Mouse (Mus musculus) MEL (cell line): ENCODE measurements around the gene Fgfr2. TPM values are rescaled to one million over a fixed set of nuclear protein-coding genes. Genes with fewer than 3 reads are reported as not detected.

Source experiments
- DNase-seq: peaks from one replicate; pipeline ENCODE4 v3.0.0; 2011; ENCODE audit warnings: low read depth, low spot score
- H3K27ac ChIP-seq: 2 replicates; pipeline ENCODE4 v1.5.1; 2012; ENCODE audit warnings: low read depth, mild to moderate bottlenecking, control low read depth, low read length, moderate library complexity; ENCODE audit not compliant: control insufficient read depth
- H3K27me3 ChIP-seq, 2 experiments: fragments of 150-350 bp in 1 of 2; sonication (generic) in 1 of 2; 2 replicates each; pipeline ENCODE4 v1.6.1; 2012; ENCODE audit warnings: low read length in 2 of 2, mild to moderate bottlenecking in 2 of 2, improper control_type of control experiment in 1 of 2, moderate library complexity in 1 of 2; ENCODE audit not compliant: insufficient read depth in 2 of 2, control insufficient read depth in 1 of 2
- H3K36me3 ChIP-seq, 2 experiments: 2 replicates each; pipeline ENCODE4 v1.6.1; 2012 to 2014; ENCODE audit warnings: low read length in 2 of 2, improper control_type of control experiment in 1 of 2, inconsistent platforms in 1 of 2, mild to moderate bottlenecking in 1 of 2; ENCODE audit not compliant: insufficient read depth in 2 of 2, control insufficient read depth in 1 of 2
- H3K4me1 ChIP-seq, 2 experiments: fragments of 150-350 bp in 1 of 2; sonication (generic) in 1 of 2; 2 replicates each; pipeline ENCODE4 v1.6.1; 2012; ENCODE audit warnings: low read length in 2 of 2, improper control_type of control experiment in 1 of 2, mild to moderate bottlenecking in 1 of 2; ENCODE audit not compliant: insufficient read depth in 2 of 2, control insufficient read depth in 1 of 2
- H3K4me3 ChIP-seq, 2 experiments: fragments of 150-350 bp in 1 of 2; sonication (generic) in 1 of 2; 2 replicates each; pipeline ENCODE4 v1.5.1; 2012; ENCODE audit warnings: low read depth in 2 of 2, low read length in 2 of 2, mild to moderate bottlenecking in 2 of 2, moderate library complexity in 2 of 2, control low read depth in 1 of 2, improper control_type of control experiment in 1 of 2; ENCODE audit not compliant: control insufficient read depth in 1 of 2, insufficient read depth in 1 of 2
- H3K79me2 ChIP-seq: 2 replicates; pipeline ENCODE4 v1.6.1; 2012; ENCODE audit warnings: mild to moderate bottlenecking, low read length, moderate library complexity; ENCODE audit not compliant: control insufficient read depth, poor library complexity, insufficient read depth
- H3K9ac ChIP-seq: 2 replicates; pipeline ENCODE4 v1.6.1; 2012; ENCODE audit warnings: low read depth, mild to moderate bottlenecking, control low read depth, low read length, moderate library complexity; ENCODE audit not compliant: control insufficient read depth, poor library complexity, severe bottlenecking
- H3K9me3 ChIP-seq: fragments of 150-350 bp; sonication (generic); replicated peaks from 2 replicates; pipeline ENCODE4 v1.6.1; 2012; ENCODE audit warnings: mild to moderate bottlenecking, low read length, improper control_type of control experiment, moderate library complexity; ENCODE audit not compliant: insufficient read depth
- CHD1 ChIP-seq: IDR thresholded peaks from 2 replicates; pipeline ENCODE4 v1.6.1; 2012; ENCODE audit warnings: low read depth, mild to moderate bottlenecking, inconsistent platforms, low read length, improper control_type of control experiment
- CTCF ChIP-seq, 3 experiments: IDR thresholded peaks in 2 of 3; conservative IDR thresholded peaks in 1 of 3; 2 replicates each; pipeline ENCODE4 v1.5.1; 2011 to 2012; ENCODE audit warnings: low read length in 3 of 3, low read depth in 2 of 3, mild to moderate bottlenecking in 2 of 3, improper control_type of control experiment in 1 of 3, inconsistent platforms in 1 of 3, mixed read lengths in 1 of 3, moderate library complexity in 1 of 3; ENCODE audit not compliant: control insufficient read depth in 1 of 3, insufficient read depth in 1 of 3, poor library complexity in 1 of 3, severe bottlenecking in 1 of 3
- E2F4 ChIP-seq: IDR thresholded peaks from 2 replicates; pipeline ENCODE4 v1.6.1; 2011; ENCODE audit warnings: low read depth, low read length, improper control_type of control experiment, borderline replicate concordance
- ELF1 ChIP-seq: IDR thresholded peaks from 2 replicates; pipeline ENCODE4 v1.6.1; 2014; ENCODE audit warnings: low read depth, mild to moderate bottlenecking, inconsistent platforms, low read length, improper control_type of control experiment, moderate library complexity
- EP300 ChIP-seq, 2 experiments: IDR thresholded peaks; 2 replicates each; pipeline ENCODE4 v1.6.1; 2011; ENCODE audit warnings: improper control_type of control experiment in 2 of 2, low read length in 2 of 2, low read depth in 1 of 2, mild to moderate bottlenecking in 1 of 2
- ETS1 ChIP-seq: IDR thresholded peaks from 2 replicates; pipeline ENCODE4 v1.6.1; 2012; ENCODE audit warnings: low read depth, mild to moderate bottlenecking, inconsistent platforms, low read length, improper control_type of control experiment, moderate library complexity
- GATA1 ChIP-seq: IDR thresholded peaks from 2 replicates; pipeline ENCODE4 v1.6.1; 2011; ENCODE audit warnings: low read depth, low read length, improper control_type of control experiment
- HCFC1 ChIP-seq: IDR thresholded peaks from 2 replicates; pipeline ENCODE4 v1.6.1; 2012; ENCODE audit warnings: low read depth, mild to moderate bottlenecking, inconsistent platforms, low read length, improper control_type of control experiment, moderate library complexity
- JUND ChIP-seq: IDR thresholded peaks from 2 replicates; pipeline ENCODE4 v1.6.1; 2011; ENCODE audit warnings: low read depth, mild to moderate bottlenecking, improper control_type of control experiment, low read length
- KAT2A ChIP-seq: conservative IDR thresholded peaks from 2 replicates; pipeline ENCODE4 v1.6.1; 2012; ENCODE audit warnings: low read depth, low read length, improper control_type of control experiment, inconsistent platforms
- MYB ChIP-seq: IDR thresholded peaks from 2 replicates; pipeline ENCODE4 v1.6.1; 2011; ENCODE audit warnings: mild to moderate bottlenecking, low read depth, low read length, improper control_type of control experiment
- POLR2A ChIP-seq, 2 experiments: IDR thresholded peaks; 2 replicates each; pipeline ENCODE4 v1.6.1; 2011 to 2012; ENCODE audit warnings: low read length in 2 of 2, mild to moderate bottlenecking in 2 of 2, control low read depth in 1 of 2, improper control_type of control experiment in 1 of 2, low read depth in 1 of 2, moderate library complexity in 1 of 2; ENCODE audit not compliant: control insufficient read depth in 1 of 2, insufficient read depth in 1 of 2, poor library complexity in 1 of 2
- POLR2AphosphoS5 ChIP-seq: IDR thresholded peaks from 2 replicates; pipeline ENCODE4 v1.6.1; 2012; ENCODE audit warnings: low read depth, borderline replicate concordance, mild to moderate bottlenecking, inconsistent platforms, low read length, moderate library complexity, mixed read lengths
- RAD21 ChIP-seq: IDR thresholded peaks from 2 replicates; pipeline ENCODE4 v1.6.1; 2011; ENCODE audit warnings: mild to moderate bottlenecking, low read depth, low read length, improper control_type of control experiment
- SMC3 ChIP-seq: IDR thresholded peaks from 2 replicates; pipeline ENCODE4 v1.6.1; 2011; ENCODE audit warnings: low read depth, low read length, improper control_type of control experiment
- TAL1 ChIP-seq: IDR thresholded peaks from 2 replicates; pipeline ENCODE4 v1.6.1; 2012; ENCODE audit warnings: mild to moderate bottlenecking, inconsistent platforms, low read length, moderate library complexity, mixed read lengths
- TBP ChIP-seq: IDR thresholded peaks from 2 replicates; pipeline ENCODE4 v1.8.0; 2011; ENCODE audit warnings: low read depth, low read length, improper control_type of control experiment
- USF1 ChIP-seq: IDR thresholded peaks from 2 replicates; pipeline ENCODE4 v1.6.1; 2014; ENCODE audit warnings: low read depth, mild to moderate bottlenecking, inconsistent platforms, low read length, improper control_type of control experiment, moderate library complexity
- USF2 ChIP-seq, 2 experiments: IDR thresholded peaks; 2 replicates each; pipeline ENCODE4 v1.6.1; 2011 to 2012; ENCODE audit warnings: improper control_type of control experiment in 2 of 2, low read length in 2 of 2, borderline replicate concordance in 1 of 2, inconsistent platforms in 1 of 2, low read depth in 1 of 2, mild to moderate bottlenecking in 1 of 2; ENCODE audit not compliant: insufficient read depth in 1 of 2
- ZC3H11A ChIP-seq: IDR thresholded peaks from 2 replicates; pipeline ENCODE4 v1.6.1; 2012; ENCODE audit warnings: low read depth, mild to moderate bottlenecking, inconsistent platforms, low read length, improper control_type of control experiment
- ZMIZ1 ChIP-seq: IDR thresholded peaks from 2 replicates; pipeline ENCODE4 v1.6.1; 2012; ENCODE audit warnings: low read depth, mild to moderate bottlenecking, inconsistent platforms, low read length, improper control_type of control experiment, moderate library complexity
- ZNF384 ChIP-seq: IDR thresholded peaks from 2 replicates; pipeline ENCODE4 v1.6.1; 2012; ENCODE audit warnings: low read depth, mild to moderate bottlenecking, inconsistent platforms, low read length, improper control_type of control experiment
- polyA plus RNA-seq, 2 experiments: library from polyadenylated mRNA; stranded (reverse) in 1 of 2; unstranded in 1 of 2; fragments of >175 nt in 1 of 2; fragments of >200 nt in 1 of 2; gene quantifications; 2 replicates each; pipeline versions ENCODE4 v1.2.1 to v1.2.4; 2012; ENCODE audit warnings: low replicate concordance in 2 of 2, low read depth in 1 of 2; ENCODE audit not compliant: insufficient read length in 2 of 2, insufficient read depth in 1 of 2, missing spikeins in 1 of 2
- total RNA-seq: library from RNA; depleted of rRNA; stranded (reverse); fragments of 300-350 nt; gene quantifications from 2 replicates; pipeline ENCODE4 v1.2.3, GENCODE M21; 2012

Gene Fgfr2
- total and polyA plus RNA-seq, 3 experiments: not detected

DNA sequence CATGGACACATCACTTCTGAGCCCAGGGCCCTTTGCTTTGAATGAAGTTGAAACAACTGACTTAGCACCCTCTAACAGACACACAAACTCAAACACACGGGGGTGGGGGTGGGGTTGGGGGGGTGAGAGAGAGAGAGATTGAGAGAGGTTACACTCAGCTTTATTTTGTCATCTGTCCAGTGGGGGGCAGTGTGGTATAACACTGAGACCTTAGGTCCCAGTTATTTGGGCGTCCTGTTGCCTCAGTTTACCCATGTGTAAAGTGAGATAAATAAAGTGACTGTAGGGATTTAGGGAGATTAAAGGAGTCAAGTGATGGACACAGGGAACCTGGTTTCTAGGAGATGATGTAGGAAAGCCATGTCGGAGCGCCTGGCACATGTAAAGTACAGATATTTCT lies 2382.1 kb downstream of the Fgfr2 start:
- H3K4me1 ChIP-seq: no peaks in the 10 kb centered on the region
- no peaks in the 10 kb centered on the region for H3K27me3 ChIP-seq
- TF ChIP-seq CTCF (IDR thresholded peaks at IDR 0.05 in 2 of 3, conservative IDR thresholded peaks at IDR 0.05 in 1 of 3; ENCODE audit: control insufficient read depth in 1 of 3, insufficient read depth in 1 of 3, low read depth in 2 of 3, low read length in 3 of 3, poor library complexity in 1 of 3, severe bottlenecking in 1 of 3): peak; percentile 8 to 37 (median 19); a peak in 4 of 6 replicates
- TF ChIP-seq CHD1: no peak
- TF ChIP-seq TBP: no peak
- TF ChIP-seq TAL1: no peak
- no peak for TF ChIP-seq POLR2A (IDR thresholded peaks at IDR 0.05; ENCODE audit: control insufficient read depth in 1 of 2, insufficient read depth in 1 of 2, low read depth in 1 of 2, low read length in 2 of 2, poor library complexity in 1 of 2)
- TF ChIP-seq USF1: no peak
- no peak for TF ChIP-seq ELF1
- no peak for TF ChIP-seq MYB
- no peak for TF ChIP-seq KAT2A
- peak; percentile 14 for TF ChIP-seq RAD21
- no peak for TF ChIP-seq ZMIZ1
- TF ChIP-seq, all 39 proteins: peak for 2
- no peak overlapping the region for H3K4me3 ChIP-seq
- no peaks in the 10 kb centered on the region for H3K79me2 ChIP-seq
- H3K9ac ChIP-seq: no peak overlapping the region
- no peak overlapping the region for H3K27ac ChIP-seq
- no peaks in the 10 kb centered on the region for H3K36me3 ChIP-seq
- no peaks in the 10 kb centered on the region for H3K9me3 ChIP-seq
- peak; percentile 21 for DNase-seq

DNA sequence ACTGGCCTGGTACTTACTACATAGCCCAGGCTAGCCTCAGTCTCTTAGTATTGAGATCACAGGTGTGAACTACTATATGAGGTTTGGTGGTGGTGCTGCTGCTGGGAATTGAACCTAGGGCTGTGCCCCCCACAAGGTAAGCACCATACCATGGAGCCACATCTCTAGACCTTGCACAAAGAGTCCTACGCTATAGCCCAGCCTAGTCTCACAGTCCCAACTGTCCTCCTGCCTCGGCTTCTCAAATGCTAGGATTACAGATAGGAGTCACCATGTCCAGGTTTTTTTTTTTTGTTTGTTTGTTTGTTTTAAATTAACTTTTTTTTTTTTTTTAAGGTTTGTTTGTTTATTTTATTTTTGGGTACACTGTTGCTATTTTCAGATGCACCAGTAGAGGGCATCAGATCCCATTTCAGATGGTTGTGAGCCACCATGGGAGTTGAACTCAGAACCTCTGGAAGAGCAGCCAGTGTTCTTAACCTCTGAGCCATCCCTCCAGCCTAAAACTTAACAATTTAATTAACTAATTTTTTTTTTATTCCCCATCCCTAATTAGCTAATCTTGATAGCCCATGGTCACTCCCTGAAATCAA lies 2388.9 kb downstream of the Fgfr2 start:
- TF ChIP-seq SMC3: no peak
- no peak for TF ChIP-seq CHD1
- no peak for TF ChIP-seq EP300 (IDR thresholded peaks at IDR 0.05; ENCODE audit: low read depth in 1 of 2, low read length in 2 of 2)
- TF ChIP-seq E2F4: no peak
- TF ChIP-seq POLR2A (IDR thresholded peaks at IDR 0.05; ENCODE audit: control insufficient read depth in 1 of 2, insufficient read depth in 1 of 2, low read depth in 1 of 2, low read length in 2 of 2, poor library complexity in 1 of 2): no peak
- no peak for TF ChIP-seq ETS1
- TF ChIP-seq POLR2AphosphoS5: no peak
- TF ChIP-seq MYB: no peak
- TF ChIP-seq CTCF (IDR thresholded peaks at IDR 0.05 in 2 of 3, conservative IDR thresholded peaks at IDR 0.05 in 1 of 3; ENCODE audit: control insufficient read depth in 1 of 3, insufficient read depth in 1 of 3, low read depth in 2 of 3, low read length in 3 of 3, poor library complexity in 1 of 3, severe bottlenecking in 1 of 3): peak; percentile 23 to 48 (median 42); a peak in 5 of 6 replicates
- peak; percentile 3 for TF ChIP-seq RAD21
- TF ChIP-seq ZC3H11A: no peak
- TF ChIP-seq GATA1: no peak
- no peak for TF ChIP-seq JUND
- TF ChIP-seq HCFC1: no peak
- TF ChIP-seq ZNF384: peak; percentile 60; the same call in 1 of the 2 replicates
- no peak for TF ChIP-seq USF2 (IDR thresholded peaks at IDR 0.05; ENCODE audit: borderline replicate concordance in 1 of 2, insufficient read depth in 1 of 2, low read depth in 1 of 2, low read length in 2 of 2)
- Histone ChIP-seq H3K36me3 (no peaks in the 10 kb centered on the region; a peak in 1 of 4 replicates), H3K9me3 (no peaks in the 10 kb centered on the region)

More for the DNA sequence above, 2388.9 kb downstream of the Fgfr2 start:
- Histone ChIP-seq H3K4me1 (no peaks in the 10 kb centered on the region), H3K4me3 (no peak overlapping the region), H3K27me3 (no peaks in the 10 kb centered on the region), H3K79me2 (no peaks in the 10 kb centered on the region), H3K9ac (no peak overlapping the region), H3K27ac (no peak overlapping the region)
- DNase-seq: peak; percentile 23
